8 mouse cellular contexts compared by ENCODE assay signal in the genomic region with DNA sequence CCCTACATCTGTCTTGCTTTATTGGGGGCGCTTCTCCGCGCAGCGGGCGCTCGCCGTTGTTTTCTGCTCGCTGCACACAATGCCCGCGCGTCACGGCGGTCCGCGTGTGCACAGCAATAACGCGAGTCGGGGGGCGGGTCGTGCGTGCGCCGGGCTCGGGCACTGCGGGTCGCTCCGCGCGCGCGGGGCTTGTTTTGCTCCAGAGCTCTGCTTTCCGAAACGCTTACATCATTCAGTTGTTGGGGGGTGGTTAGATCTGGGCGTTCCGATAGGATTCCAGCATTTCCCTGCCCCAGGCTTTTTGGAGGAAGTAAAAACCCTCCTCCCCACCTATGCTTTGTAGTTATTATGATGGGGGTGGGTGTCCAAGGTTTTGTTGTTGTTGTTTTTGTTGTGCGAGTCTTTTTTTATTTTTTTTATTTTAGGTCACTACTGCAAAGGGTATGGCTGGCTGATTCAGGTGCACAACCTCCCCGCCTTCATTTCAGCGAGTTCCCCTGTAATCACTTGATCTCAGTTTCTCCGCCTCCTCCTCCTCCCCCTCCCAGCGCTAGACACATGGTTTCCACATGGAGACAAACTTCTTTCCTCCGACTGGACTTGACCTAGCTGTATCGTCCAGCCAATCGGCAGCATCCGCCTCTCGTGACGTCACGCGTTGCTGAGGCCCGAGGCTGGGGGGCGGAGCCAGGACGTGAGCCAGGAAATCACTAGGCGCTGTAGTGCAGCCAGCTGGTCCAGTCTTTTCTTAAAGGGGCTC. TPM values are rescaled to one million over a fixed set of nuclear protein-coding genes. Genes with fewer than 3 reads are reported as not detected.
DNase-seq lines count a peak whose midpoint lies in the region; ATAC-seq lines count a peak whose summit lies in the region.

No protein-coding gene starts in this region.

- no peaks in the 10 kb centered on the region for H3K36me3 ChIP-seq in hindbrain, embryonic 12.5 days

- no peaks in the 10 kb centered on the region for H3K27me3 ChIP-seq in hindbrain, embryonic 12.5 days

- peak; percentile 70 for ATAC-seq in hindbrain, embryonic 12.5 days (ENCODE audit: low FRiP score)

- WGBS in hindbrain, embryonic 12.5 days, result under 1% methylated on average over 52 of the region's 52 CpGs

- peaks cover 37% of the 10 kb centered on the region for H3K4me1 ChIP-seq in hindbrain, embryonic 12.5 days

- peak; percentile 100 for DNase-seq in NIH3T3 (ENCODE audit: low read depth)
- peak; percentile 99 to 100 for DNase-seq in cerebellum, postnatal 10 days
- peak; percentile 99 for DNase-seq in frontal cortex, postnatal 10 days (ENCODE audit: low spot score in 2 of 2)
- peak; percentile 99 to 100 for DNase-seq in layer of hippocampus, postnatal 14 days (ENCODE audit: low spot score in 2 of 2)
- DNase-seq in lung, postnatal 14 days, result peak; percentile 99
- DNase-seq in retina, adult 2 months (ENCODE audit: low read depth, low spot score), result peak; percentile 96
- DNase-seq in thymus, postnatal 36 days, result peak; percentile 97 to 99

- peak overlapping the region; percentile 80 for H3K9ac ChIP-seq in hindbrain, embryonic 12.5 days

- no peaks in the 10 kb centered on the region for H3K9me3 ChIP-seq in hindbrain, embryonic 12.5 days (replicated peaks)

- peak overlapping the region; percentile 89 for H3K4me2 ChIP-seq in hindbrain, embryonic 12.5 days (replicated peaks)

- peak overlapping the region; percentile 95 for H3K4me3 ChIP-seq in hindbrain, embryonic 12.5 days

- H3K27ac ChIP-seq in hindbrain, embryonic 12.5 days, result peak overlapping the region; percentile 97

RNA-seq across cellular contexts. Expression of gene Mxi1, which starts 3.5 kb away (rescaled TPM):
- 76.2 and 78.4 TPM in 2 replicates for polyA plus RNA-seq in hindbrain, embryonic 12.5 days (2016; fragmentation: Nextera tagmentation; extraction: Ambion mirVana)
- total RNA-seq in layer of hippocampus, postnatal 14 days (2021), result 10 to 100 TPM; 61.0 to 67.0 TPM

RNA-seq across cellular contexts. Expression of gene Gm10197, which starts 57.7 kb away (rescaled TPM):
- not detected in 2 replicates for polyA plus RNA-seq in hindbrain, embryonic 12.5 days (2016; fragmentation: Nextera tagmentation; extraction: Ambion mirVana)
- total RNA-seq in layer of hippocampus, postnatal 14 days (2021), result not detected

Comparison
In these comparisons a context has a peak if more than half of its experiments do, and no peak if none do; other contexts are left out.
1. Peak in every context shown above with its lines: DNase-seq, ATAC-seq, H3K4me3 ChIP-seq and H3K27ac ChIP-seq.